Mouse (Mus musculus) myocyte (in vitro differentiated cells): Measurements from ENCODE around the gene Tmem108. TPM values are rescaled to one million over a fixed set of nuclear protein-coding genes. Genes with fewer than 3 reads are reported as not detected.

ENCODE experiments used
- H3K27me3 ChIP-seq: one replicate; pipeline ENCODE4 v1.6.1; 2011; ENCODE audit not compliant: control insufficient read depth, insufficient read depth, insufficient read length
- H3K36me3 ChIP-seq: one replicate; pipeline ENCODE4 v1.6.1; 2011; ENCODE audit not compliant: control insufficient read depth, insufficient read depth
- H3K4me2 ChIP-seq: one replicate; pipeline ENCODE4 v1.6.1; 2011; ENCODE audit warnings: low read depth, control low read depth
- H3K4me3 ChIP-seq: one replicate; pipeline ENCODE4 v1.5.1; 2011; ENCODE audit warnings: mild to moderate bottlenecking, control low read depth, moderate library complexity
- H3K79me2 ChIP-seq: one replicate; pipeline ENCODE4 v1.6.1; 2011; ENCODE audit not compliant: control insufficient read depth, insufficient read depth
- H3ac ChIP-seq: one replicate; pipeline ENCODE4 v1.6.1; 2011; ENCODE audit not compliant: control insufficient read depth, insufficient read length
- CEBPB ChIP-seq: IDR thresholded peaks from 2 replicates; pipeline ENCODE4 v1.6.1; 2011; ENCODE audit warnings: mild to moderate bottlenecking, moderate library complexity; ENCODE audit not compliant: poor library complexity, insufficient read depth, severe bottlenecking
- E2F4 ChIP-seq: IDR thresholded peaks from one replicate; pipeline ENCODE4 v1.6.1; 2011; ENCODE audit warnings: mild to moderate bottlenecking, control low read depth, moderate library complexity; ENCODE audit not compliant: insufficient read depth
- MAX ChIP-seq: IDR thresholded peaks from one replicate; pipeline ENCODE4 v1.6.1; 2011; ENCODE audit warnings: low read depth, mild to moderate bottlenecking, control low read depth
- MYOD1 ChIP-seq, 3 experiments: IDR thresholded peaks; one replicate each; pipeline ENCODE4 v1.6.1; 2011; ENCODE audit warnings: control low read depth in 2 of 3, low read depth in 2 of 3, mild to moderate bottlenecking in 2 of 3, moderate library complexity in 1 of 3; ENCODE audit not compliant: insufficient read length in 2 of 3, control insufficient read depth in 1 of 3
- MYOG ChIP-seq, 3 experiments: IDR thresholded peaks; one replicate each; pipeline ENCODE4 v1.6.1; 2011; ENCODE audit warnings: control low read depth in 2 of 3, low read depth in 2 of 3, mild to moderate bottlenecking in 2 of 3; ENCODE audit not compliant: insufficient read length in 2 of 3, control insufficient read depth in 1 of 3, insufficient read depth in 1 of 3
- POLR2A ChIP-seq: IDR thresholded peaks from one replicate; pipeline ENCODE4 v1.6.1; 2011; ENCODE audit warnings: low read depth, mild to moderate bottlenecking, control low read depth, moderate library complexity; ENCODE audit not compliant: insufficient read length
- POLR2AphosphoS2 ChIP-seq: IDR thresholded peaks from one replicate; pipeline ENCODE4 v1.6.1; 2011; ENCODE audit warnings: low read depth, control low read depth; ENCODE audit not compliant: insufficient read length
- REST ChIP-seq: IDR thresholded peaks from one replicate; pipeline ENCODE4 v1.6.1; 2011; ENCODE audit warnings: mild to moderate bottlenecking, control low read depth, moderate library complexity; ENCODE audit not compliant: insufficient read depth, insufficient read length
- SRF ChIP-seq: IDR thresholded peaks from one replicate; pipeline ENCODE4 v1.6.1; 2011; ENCODE audit warnings: low read depth; ENCODE audit not compliant: control insufficient read depth, insufficient read length
- TCF12 ChIP-seq: IDR thresholded peaks from one replicate; pipeline ENCODE4 v1.6.1; 2011; ENCODE audit warnings: mild to moderate bottlenecking, control low read depth; ENCODE audit not compliant: poor library complexity, insufficient read depth, severe bottlenecking
- TCF3 ChIP-seq: IDR thresholded peaks from one replicate; pipeline ENCODE4 v1.6.1; 2011; ENCODE audit warnings: low read depth, control low read depth; ENCODE audit not compliant: insufficient read length
- USF1 ChIP-seq: IDR thresholded peaks from one replicate; pipeline ENCODE4 v1.6.1; 2011; ENCODE audit warnings: low read depth, mild to moderate bottlenecking, control low read depth, moderate library complexity
- polyA plus RNA-seq: library from polyadenylated mRNA; unstranded; fragments of >200 nt; fragmentation: generic; extraction: Trizol; gene quantifications from one replicate; pipeline ENCODE4 v1.2.1, GENCODE M21; 2012; ENCODE audit warnings: missing spikeins

The Tmem108 gene
- polyA plus RNA-seq, 1 experiment = not detected

DNA sequence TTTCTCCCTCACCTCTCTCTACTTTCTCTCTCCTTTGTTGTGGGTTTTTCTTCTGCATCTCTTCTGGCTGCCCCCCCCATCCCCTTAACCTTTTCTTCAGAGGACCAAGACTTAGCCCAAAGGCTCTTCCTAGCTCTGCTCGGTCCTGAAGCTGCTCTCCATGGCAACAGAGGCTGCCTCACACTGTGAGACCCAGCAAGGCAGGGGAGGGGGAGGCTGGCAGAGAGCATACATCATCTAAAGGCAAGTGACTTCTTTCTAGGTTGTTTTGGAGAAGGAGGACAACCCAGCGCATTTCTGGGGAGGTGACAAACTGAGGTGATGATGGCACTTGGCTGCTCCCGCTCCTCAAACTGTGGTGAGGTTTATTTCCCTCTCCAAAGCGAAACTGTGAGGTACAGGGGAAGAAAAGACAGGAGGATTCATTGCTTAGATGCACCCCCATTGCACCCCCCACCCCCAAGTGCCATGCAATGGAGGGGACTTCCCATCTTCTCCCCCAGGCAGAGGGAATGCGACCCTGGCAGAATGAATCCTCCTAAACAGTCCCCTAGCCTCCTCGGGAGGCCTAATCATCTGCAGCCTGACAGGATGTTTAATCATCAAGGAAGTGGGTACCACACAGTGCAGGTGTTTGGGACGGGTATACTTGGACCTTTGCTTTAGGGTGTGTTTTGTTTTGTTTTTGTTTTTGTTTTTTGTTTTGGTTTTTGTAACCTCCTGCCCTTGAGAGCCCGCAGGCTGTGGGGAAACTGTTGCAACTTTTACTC is 223.4 kb downstream of the Tmem108 start:
- H3K79me2 ChIP-seq = no peaks in the 10 kb centered on the region
- no peaks in the 10 kb centered on the region for H3K36me3 ChIP-seq
- peaks cover 12% of the 10 kb centered on the region for H3K27me3 ChIP-seq
- TF ChIP-seq TCF3 = no peak
- no peak for TF ChIP-seq SRF
- no peak for TF ChIP-seq CEBPB
- TF ChIP-seq MAX = no peak
- TF ChIP-seq USF1 = no peak
- no peak for TF ChIP-seq POLR2AphosphoS2
- TF ChIP-seq MYOG (IDR thresholded peaks at IDR 0.05; ENCODE audit: control insufficient read depth in 1 of 3, insufficient read depth in 1 of 3, insufficient read length in 2 of 3, low read depth in 2 of 3) = no peak
- no peak for TF ChIP-seq MYOD1 (IDR thresholded peaks at IDR 0.05; ENCODE audit: control insufficient read depth in 1 of 3, insufficient read length in 2 of 3, low read depth in 2 of 3)
- no peak for TF ChIP-seq REST
- TF ChIP-seq POLR2A = no peak
- no peak for TF ChIP-seq E2F4
- no peak for TF ChIP-seq TCF12
- no peak overlapping the region for H3K4me3 ChIP-seq
- H3K4me2 ChIP-seq = no peak overlapping the region
- H3ac ChIP-seq = no peak overlapping the region

DNA sequence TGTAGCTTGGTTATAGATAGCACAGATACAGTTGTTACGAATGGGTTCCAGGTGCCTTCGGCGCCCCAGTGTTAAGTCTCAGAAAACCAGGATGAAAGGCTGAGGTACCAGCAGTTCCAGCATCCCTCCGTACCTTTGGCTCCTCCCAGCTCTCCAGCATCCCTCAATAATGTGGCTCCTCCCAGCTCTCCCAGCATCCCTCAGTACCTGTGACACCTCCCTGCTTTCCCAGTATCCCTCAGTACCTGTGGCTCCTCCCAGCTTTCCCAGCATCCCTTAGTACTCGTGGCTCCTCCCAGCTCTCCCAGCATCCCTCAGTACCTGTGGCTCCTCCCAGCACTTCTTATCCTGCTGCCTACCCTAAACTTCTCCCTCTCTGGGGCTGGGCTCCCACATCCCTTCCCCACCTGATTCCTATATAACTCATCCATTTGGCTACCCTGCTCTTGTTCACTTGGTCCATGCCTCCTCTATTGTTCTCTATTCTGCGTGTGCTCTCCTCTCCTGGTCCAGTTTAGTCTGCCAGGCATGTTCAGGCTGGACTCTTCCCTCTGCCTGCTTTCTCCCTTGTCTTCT is 225.5 kb downstream of the Tmem108 start:
- no peaks in the 10 kb centered on the region for H3K79me2 ChIP-seq
- no peak overlapping the region for H3ac ChIP-seq
- H3K4me3 ChIP-seq = no peak overlapping the region
- H3K27me3 ChIP-seq = peaks cover 12% of the 10 kb centered on the region
- TF ChIP-seq POLR2AphosphoS2 = no peak
- TF ChIP-seq REST = no peak
- TF ChIP-seq MYOD1 (IDR thresholded peaks at IDR 0.05; ENCODE audit: control insufficient read depth in 1 of 3, insufficient read length in 2 of 3, low read depth in 2 of 3) = no peak
- TF ChIP-seq MAX = no peak
- TF ChIP-seq SRF = no peak
- TF ChIP-seq TCF3 = no peak
- no peak for TF ChIP-seq POLR2A
- no peak for TF ChIP-seq CEBPB
- no peak for TF ChIP-seq MYOG (IDR thresholded peaks at IDR 0.05; ENCODE audit: control insufficient read depth in 1 of 3, insufficient read depth in 1 of 3, insufficient read length in 2 of 3, low read depth in 2 of 3)
- TF ChIP-seq TCF12 = no peak
- TF ChIP-seq USF1 = no peak
- TF ChIP-seq E2F4 = no peak
- no peaks in the 10 kb centered on the region for H3K36me3 ChIP-seq
- H3K4me2 ChIP-seq = no peak overlapping the region

DNA sequence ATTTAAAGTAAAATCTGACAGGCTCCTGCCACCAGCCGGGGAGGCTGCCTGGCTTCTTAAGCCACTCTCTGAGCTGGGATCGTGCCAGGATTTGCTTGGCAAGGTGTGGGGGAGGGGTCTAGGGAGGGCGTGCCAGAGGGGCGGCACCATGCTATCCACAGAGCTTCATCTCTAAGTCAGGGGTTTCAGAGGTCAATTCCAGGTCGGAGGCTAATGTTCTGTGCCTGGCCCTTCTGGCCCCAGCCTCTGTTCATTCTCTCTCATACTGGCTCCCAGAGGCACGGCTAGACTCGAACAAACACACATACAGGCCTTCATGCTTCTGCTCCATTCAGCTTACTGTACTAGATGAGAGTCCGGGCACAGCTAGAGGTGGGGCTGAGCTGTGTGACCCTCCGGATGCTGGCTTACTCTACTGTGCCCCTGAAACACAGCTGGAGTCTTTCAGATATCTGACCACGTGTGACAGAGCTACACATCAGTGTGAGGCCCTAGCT is 236.5 kb downstream of the Tmem108 start:
- Histone ChIP-seq H3ac (no peak overlapping the region), H3K79me2 (no peaks in the 10 kb centered on the region), H3K36me3 (no peaks in the 10 kb centered on the region), H3K4me3 (no peak overlapping the region), H3K4me2 (no peak overlapping the region), H3K27me3 (peaks cover 21% of the 10 kb centered on the region)
- no peak for TF ChIP-seq MYOD1 (IDR thresholded peaks at IDR 0.05; ENCODE audit: control insufficient read depth in 1 of 3, insufficient read length in 2 of 3, low read depth in 2 of 3)
- TF ChIP-seq MAX = no peak
- TF ChIP-seq TCF12 = no peak
- no peak for TF ChIP-seq USF1
- TF ChIP-seq SRF = no peak
- TF ChIP-seq REST = no peak
- TF ChIP-seq MYOG (IDR thresholded peaks at IDR 0.05; ENCODE audit: control insufficient read depth in 1 of 3, insufficient read depth in 1 of 3, insufficient read length in 2 of 3, low read depth in 2 of 3) = no peak
- no peak for TF ChIP-seq POLR2A
- no peak for TF ChIP-seq TCF3
- no peak for TF ChIP-seq CEBPB
- TF ChIP-seq POLR2AphosphoS2 = no peak
- TF ChIP-seq E2F4 = no peak

DNA sequence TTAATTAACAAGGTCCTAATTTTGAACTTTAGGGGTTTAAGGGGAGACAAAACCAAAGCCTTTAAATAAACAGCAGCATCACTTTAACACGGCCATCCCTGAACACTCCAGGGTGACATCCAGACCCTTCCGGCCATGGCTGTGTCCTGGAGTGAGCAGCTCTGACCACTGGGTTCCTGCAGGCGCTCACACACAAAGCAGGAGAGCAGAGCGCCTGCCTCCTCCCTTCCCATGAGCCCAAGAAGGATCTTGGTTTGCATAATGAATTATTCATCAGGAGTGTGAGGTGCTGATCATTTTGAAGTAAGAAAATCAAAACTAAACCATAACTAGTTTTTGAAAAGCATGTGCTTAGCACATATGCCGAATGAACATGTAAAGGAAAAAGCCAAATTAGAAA is 237.0 kb downstream of the Tmem108 start:
- no peak overlapping the region for H3ac ChIP-seq
- H3K36me3 ChIP-seq = no peaks in the 10 kb centered on the region
- TF ChIP-seq MAX (no peak), CEBPB (no peak), E2F4 (no peak), SRF (no peak)
- no peaks in the 10 kb centered on the region for H3K79me2 ChIP-seq
- peaks cover 21% of the 10 kb centered on the region for H3K27me3 ChIP-seq
- H3K4me3 ChIP-seq = no peak overlapping the region
- H3K4me2 ChIP-seq = no peak overlapping the region
